Mouse (Mus musculus) CD8-positive naive resting alpha-beta T cell, adult 2 months (primary cell): ENCODE measurements around the gene Atp2b2.
A peak's percentile ranks its signal among the peaks of the same experiment; 100 is the strongest.
"Not testable (repeated sequence)": the region's sequence is repeated elsewhere in the genome, so short reads cannot be mapped to it uniquely, and the experiment has no call there.

Source experiments
- DNase-seq, 2 experiments: peaks; one replicate each; pipeline ENCODE4 v3.0.0; 2022; ENCODE audit warnings: low read depth in 2 of 2, low spot score in 2 of 2

Atp2b2 gene

DNA sequence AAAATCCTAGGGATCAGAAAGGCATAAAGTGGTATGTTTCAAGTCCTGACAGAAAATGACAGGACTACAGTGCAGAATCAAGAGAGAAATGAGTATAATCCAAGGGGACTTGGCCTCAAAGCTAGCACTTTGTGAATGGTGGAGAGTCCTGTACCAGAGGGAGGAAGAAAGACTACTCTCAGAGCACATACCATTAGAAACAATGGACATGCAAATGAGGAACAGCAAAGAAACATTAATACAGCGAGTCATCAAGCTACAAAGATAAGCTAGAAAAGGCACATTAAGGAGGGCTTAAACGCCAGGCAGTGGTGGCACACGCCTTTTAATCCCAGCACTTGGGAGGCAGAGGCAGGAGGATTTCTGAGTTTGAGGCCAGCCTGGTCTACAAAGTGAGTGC, 311.1 kb downstream of the Atp2b2 start:
- no peak for DNase-seq

GRCm38 (mm10) chr6:113728181-113728580, 314.2 kb downstream of the Atp2b2 start:
- no peak for DNase-seq

DNA sequence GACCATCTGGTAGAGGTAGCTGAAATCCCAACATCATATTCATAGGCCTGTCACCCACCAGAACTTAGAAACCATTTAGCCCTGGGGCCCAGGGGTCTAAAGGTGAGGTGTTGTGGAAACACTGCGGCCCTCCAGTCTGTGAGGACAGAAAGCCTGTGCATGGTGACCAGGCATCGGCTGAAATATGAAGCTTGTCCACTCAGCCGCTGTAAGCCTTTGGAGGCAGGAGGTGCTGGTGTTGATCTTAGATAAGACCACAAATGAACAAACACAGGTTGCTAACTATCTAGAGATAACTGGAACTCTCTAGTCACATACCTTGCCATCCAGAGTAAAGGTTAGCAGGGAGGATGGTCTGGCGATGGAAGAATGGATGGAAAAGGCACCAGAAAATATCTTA, 321.4 kb downstream of the Atp2b2 start:
- DNase-seq = no peak

- DNase-seq = no peak
These were observed 322.5 kb downstream of the Atp2b2 start, which contains the start of gene Ghrl for GRCm38 (mm10) chr6:113719878-113720277. TSS of gene Ghrl (minus strand) at chr6:113719880.

GRCm38 (mm10) chr6:113717541-113717940, 324.9 kb downstream of the Atp2b2 start:
- DNase-seq = no peak

DNA sequence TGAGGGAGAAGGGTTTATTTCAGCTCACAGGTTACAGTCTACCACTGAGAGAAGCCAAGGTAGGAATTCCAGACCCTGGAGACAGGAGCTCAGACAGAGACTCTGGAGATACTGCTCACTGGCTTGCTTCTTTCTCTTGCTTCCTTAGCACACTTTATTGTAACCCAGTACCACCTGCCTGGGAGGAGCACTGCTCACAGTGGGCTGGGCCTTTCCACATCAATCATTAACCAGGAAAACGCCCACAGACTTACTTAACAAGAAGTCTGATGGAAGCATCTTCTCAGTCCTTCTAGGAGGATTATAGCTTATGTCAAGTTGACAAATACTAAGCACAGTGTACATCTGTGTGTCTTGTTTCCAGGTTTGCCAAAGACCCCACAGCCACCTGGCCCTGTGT, 327.6 kb downstream of the Atp2b2 start:
- no peak for DNase-seq

DNA sequence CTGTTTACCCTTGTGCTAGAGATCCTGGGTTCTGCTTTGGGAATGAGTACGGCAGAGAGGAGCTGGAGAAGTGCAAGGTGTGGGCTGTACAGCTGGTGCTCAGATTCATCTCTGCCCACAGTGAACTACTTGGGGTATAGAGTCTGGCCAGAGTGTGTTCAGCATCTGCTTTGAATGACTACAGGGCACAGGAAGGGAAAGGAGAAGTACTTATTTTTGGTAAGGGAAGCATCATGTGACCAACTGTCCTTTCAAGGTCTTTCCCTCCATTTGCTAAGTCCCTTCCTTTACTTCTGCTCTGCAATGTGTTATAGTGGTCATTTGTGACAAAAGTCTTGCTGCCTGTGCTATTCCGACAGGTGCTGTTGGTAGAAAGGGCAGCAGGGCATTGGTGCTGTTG, 328.1 kb downstream of the Atp2b2 start:
- no peak for DNase-seq

GRCm38 (mm10) chr6:113713389-113713788, 329.0 kb downstream of the Atp2b2 start:
- DNase-seq = not testable (repeated sequence)

- DNase-seq = no peak
These were observed 329.7 kb downstream of the Atp2b2 start for GRCm38 (mm10) chr6:113712718-113713117.

DNA sequence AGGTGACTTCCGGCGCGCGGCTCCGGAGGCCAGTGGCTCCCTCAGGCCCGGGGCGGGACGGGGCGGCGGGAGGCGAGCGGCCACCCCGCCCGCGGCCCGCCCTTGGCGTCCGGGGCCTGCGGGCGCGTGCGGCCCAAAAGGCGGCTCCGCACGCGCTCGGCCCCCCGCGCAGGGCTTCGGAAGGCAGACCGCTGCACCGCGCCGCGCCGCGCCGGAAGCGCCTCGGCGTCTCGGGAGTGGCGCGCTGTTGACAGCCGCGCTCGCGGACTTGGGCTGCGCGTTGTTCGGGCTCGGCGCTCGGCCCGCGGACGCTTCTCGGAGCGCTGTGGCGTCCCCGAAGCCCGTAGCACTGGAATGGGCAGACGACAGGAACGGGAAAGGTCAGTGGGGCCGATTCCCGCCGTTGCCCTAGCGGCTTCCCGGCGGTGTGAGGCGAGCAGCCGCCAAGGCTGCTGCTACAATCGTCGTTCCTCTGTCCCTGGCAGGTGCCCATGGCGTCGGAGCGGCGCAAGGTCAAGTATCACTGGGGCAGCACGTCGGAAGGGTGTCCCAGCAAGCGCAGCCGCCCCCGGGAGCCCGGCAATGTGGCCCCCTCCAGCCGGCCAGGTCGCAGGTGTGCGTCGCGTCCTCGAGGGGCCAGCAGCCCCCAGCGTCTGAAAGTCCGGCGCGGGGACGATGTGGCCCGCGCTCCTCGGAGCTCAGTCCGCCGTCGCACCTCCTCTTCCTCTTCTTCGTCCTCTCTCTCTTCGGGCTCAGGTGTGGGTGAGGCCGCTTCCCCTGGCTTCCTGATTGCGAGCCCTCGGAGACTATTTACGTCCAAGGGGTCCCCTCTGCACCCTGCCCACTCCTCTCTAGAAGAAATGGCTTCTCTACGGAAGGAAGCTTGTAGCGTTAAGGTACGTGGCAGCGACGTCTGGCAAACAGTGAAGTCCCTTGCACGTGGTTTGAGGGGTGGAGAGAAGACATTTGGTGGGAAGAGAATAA, 344.9 kb downstream of the Atp2b2 start:
- peak; percentile 22 to 28 for DNase-seq

DNA sequence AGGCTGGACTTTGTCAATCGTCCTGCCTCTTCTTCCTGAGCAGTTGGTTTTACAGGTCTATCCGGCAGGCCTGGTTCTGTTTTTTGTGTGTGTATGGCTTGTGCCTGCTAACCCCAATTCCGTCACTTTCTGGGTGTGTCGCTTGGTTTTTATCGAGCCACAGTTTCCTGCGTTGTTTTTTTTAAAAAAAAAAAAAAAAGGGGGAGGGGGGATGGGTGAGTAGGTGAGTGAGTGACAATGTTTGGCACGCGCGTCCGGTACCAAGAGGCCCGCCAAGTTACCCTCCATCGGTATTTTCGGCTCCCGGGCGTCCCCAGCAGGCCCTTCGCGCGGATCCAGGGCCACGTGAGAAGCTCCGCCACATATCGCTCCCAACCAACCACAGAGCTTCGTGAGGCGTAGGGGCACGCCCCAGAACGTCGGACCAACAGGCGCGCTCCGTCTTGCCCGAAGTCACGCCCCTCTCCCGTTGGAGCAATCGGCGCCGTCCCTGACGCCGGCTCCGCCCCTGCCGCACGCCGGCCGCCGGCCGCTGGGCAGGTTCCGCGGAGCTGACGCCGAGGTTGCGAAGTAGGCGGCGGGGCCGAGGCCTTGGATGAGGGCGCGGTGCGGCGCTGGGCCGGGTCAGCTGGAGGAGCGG, 345.7 kb downstream of the Atp2b2 start, which contains the start of gene Tatdn2:
Tatdn2 (plus strand) TSS at position 469 of the 640 bp plus-strand sequence.
- peak; percentile 95 to 98 for DNase-seq

DNA sequence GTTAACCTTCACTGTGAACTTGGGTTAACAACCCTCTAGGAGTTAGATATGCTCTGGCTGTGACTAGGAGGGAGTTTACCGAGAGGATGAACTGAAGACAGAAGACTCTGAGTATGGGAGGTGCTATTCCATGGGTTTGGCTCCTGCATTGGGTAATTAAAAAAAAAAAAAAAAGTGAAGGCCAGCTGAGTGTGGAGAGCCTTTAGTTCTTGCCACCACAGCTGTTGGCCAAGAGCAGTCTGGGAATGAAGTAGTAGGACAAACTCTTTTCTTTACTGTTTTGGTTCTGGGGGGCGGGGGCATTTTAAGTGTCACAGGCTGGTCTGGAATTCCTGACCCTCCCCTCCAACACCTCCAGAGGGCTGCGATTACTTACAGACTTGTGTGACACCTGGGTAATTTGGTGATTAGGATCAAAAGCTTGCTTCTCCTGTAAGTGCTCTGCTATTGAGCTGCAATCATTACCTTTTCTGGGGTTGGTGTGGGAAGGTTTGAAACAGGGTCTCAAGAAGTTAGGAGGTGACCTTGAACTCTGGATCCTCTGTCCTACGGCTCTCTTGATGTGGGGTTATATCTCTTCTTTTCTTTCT, 346.6 kb downstream of the Atp2b2 start:
- DNase-seq = no peak

GRCm38 (mm10) chr6:113695203-113695602, 347.2 kb downstream of the Atp2b2 start:
- no peak for DNase-seq
